Mouse (Mus musculus) left cerebral cortex, adult 9 months (tissue): Measurements from ENCODE around the gene Tbc1d23.
A peak's percentile ranks its signal among the peaks of the same experiment; 100 is the strongest.
"Not testable (repeated sequence)": the region's sequence is repeated elsewhere in the genome, so short reads cannot be mapped to it uniquely, and the experiment has no call there.

Experiments
- DNase-seq, 2 experiments: peaks; one replicate each; pipeline ENCODE4 v3.0.0; 2022; ENCODE audit warnings: low spot score in 2 of 2

The Tbc1d23 gene

DNA sequence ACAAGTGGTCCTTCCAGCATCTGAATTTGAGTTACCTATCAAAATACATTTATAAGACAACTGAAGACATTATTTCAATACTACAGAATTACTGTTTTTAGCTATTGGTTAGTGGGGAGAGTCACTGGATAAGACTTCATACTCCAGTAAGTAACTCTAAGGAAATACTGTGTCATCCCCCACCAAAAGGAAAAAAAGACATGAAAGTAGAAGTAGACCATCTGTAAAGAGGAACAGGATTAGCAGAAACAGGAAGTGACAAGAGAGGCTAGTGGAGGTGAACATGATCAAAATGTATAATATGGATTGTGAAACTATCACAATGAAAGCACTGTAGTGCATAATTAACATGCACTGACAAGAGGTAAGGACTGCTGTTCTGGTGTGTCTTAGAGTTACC is 15.3 kb downstream of the Tbc1d23 start:
- no peak for DNase-seq

GRCm38 (mm10) chr16:57211037-57211436 is 20.3 kb downstream of the Tbc1d23 start:
- DNase-seq, result no peak

DNA sequence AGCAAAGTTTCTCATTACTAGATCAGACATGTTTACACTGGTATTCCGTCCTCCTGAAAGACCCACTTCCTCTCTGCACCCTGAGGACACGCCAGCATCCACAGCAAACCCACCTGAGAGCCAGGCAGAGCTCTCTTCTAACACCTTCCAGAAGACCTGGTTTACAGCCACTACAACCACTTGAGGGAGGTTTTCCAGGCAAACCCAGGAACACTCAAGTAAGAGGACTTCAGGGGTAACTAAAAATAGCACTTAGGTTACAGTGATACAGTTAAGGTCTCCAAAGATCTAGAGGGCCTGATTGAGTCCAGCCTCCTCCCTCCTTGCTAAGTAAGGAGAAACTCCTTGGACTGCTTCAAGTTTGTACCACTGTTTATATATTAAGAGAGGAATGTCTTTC is 23.0 kb downstream of the Tbc1d23 start:
- DNase-seq, result no peak

DNA sequence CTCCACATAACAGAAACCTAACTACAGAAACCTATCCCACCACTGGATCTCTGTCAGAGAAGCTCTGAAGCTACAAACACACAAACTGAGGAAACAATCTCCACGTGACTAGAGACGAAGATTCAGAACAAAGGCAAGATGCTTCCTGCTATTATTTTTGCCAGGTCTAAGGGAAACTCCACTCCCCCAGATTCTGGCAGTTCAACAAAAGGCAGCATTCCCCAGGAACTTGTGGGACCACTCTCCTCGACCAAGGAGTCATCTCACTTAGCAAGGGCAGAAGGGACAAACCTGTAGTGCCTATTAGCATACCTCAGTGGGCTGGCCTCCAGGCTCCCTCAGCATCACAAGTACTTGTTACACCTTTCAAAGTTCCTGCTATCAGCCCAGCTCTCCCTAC is 34.0 kb downstream of the Tbc1d23 start:
- no peak for DNase-seq

GRCm38 (mm10) chr16:57196590-57196989 is 34.7 kb downstream of the Tbc1d23 start:
- DNase-seq, result no peak

GRCm38 (mm10) chr16:57191214-57191613 is 40.1 kb downstream of the Tbc1d23 start:
- no peak for DNase-seq

DNA sequence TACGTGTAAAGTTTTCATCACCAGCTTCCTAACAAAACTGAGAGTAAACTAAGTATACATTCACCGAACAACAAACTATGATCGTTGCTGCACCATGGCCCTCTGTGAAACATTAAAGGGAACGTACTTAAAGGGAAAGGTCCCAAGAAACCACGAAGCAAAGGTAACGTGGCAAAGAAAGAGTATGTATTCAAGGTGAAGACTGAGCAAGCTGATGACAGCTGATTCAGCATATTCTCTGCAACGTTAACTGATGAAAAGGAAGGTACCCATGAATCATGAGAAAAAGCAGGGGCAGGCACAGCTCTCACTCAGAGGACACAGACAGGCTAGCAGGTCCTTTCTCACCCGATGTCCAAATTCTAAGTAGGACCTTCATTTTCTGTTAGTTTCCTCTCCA is 40.9 kb downstream of the Tbc1d23 start:
- no peak for DNase-seq

- DNase-seq, result no peak
Measured at GRCm38 (mm10) chr16:57189493-57189892, 41.8 kb downstream of the Tbc1d23 start.

GRCm38 (mm10) chr16:57186618-57187017 is 44.7 kb downstream of the Tbc1d23 start:
- no peak for DNase-seq

- DNase-seq, result no peak
Measured at GRCm38 (mm10) chr16:57182037-57182436, 49.3 kb downstream of the Tbc1d23 start.

- DNase-seq, result peak in 1 of 2 experiments; percentile 57
Measured at GRCm38 (mm10) chr16:57181180-57181579, 50.1 kb downstream of the Tbc1d23 start.

- DNase-seq, result no peak
Measured at GRCm38 (mm10) chr16:57177664-57178063, 53.6 kb downstream of the Tbc1d23 start.

- DNase-seq, result peak in 1 of 2 experiments; percentile 59
Measured at GRCm38 (mm10) chr16:57177254-57177653, 54.0 kb downstream of the Tbc1d23 start.

- peak; percentile 67 to 70 for DNase-seq
Measured at GRCm38 (mm10) chr16:57176276-57176675, 55.0 kb downstream of the Tbc1d23 start.

DNA sequence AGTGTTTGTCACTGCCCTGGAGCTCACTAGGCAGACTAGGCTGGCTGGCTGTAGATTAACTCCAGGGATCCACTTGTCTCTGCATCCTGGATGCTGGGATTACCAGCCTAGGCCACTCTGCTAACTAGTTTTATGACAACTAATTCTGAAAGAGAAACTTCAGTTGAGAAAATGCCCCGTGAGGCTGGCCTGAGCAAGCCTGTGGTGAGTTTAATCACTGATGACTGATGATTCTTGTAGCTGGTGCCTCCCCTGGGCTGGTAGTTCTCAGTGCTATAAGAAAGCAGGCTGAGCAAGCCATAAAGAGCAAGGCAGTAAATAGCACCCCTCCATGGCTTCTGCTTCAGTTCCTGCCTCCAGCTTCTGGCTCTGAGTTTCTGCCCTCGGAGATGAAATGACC is 55.6 kb downstream of the Tbc1d23 start:
- DNase-seq, result no peak

- not testable (repeated sequence) for DNase-seq
Measured at GRCm38 (mm10) chr16:57174480-57174879, 56.8 kb downstream of the Tbc1d23 start.

GRCm38 (mm10) chr16:57171570-57171969 is 59.7 kb downstream of the Tbc1d23 start:
- peak in 1 of 2 experiments; percentile 34 for DNase-seq

GRCm38 (mm10) chr16:57171161-57171560 is 60.1 kb downstream of the Tbc1d23 start:
- DNase-seq, result no peak

- DNase-seq, result no peak
Measured at GRCm38 (mm10) chr16:57168236-57168635, 63.1 kb downstream of the Tbc1d23 start.

DNA sequence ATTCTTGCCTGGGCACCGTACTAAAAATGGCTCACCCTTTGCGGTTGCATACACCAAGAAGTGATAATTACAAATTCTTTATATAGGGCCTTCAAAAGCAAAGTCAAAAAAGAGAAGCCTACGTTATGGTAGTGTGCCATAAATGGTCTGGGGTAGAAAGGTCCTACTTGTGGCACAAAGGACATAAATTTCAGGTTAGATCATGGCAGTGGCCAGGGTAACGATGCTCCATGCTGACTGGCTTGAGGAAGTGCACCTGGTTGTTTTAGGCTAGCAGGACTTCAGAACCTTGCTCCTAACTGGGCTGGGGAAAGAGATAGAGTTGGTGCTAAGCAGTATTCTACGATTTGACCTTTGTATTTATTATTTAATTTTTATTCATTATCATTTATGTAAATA is 63.8 kb downstream of the Tbc1d23 start:
- DNase-seq, result no peak

DNA sequence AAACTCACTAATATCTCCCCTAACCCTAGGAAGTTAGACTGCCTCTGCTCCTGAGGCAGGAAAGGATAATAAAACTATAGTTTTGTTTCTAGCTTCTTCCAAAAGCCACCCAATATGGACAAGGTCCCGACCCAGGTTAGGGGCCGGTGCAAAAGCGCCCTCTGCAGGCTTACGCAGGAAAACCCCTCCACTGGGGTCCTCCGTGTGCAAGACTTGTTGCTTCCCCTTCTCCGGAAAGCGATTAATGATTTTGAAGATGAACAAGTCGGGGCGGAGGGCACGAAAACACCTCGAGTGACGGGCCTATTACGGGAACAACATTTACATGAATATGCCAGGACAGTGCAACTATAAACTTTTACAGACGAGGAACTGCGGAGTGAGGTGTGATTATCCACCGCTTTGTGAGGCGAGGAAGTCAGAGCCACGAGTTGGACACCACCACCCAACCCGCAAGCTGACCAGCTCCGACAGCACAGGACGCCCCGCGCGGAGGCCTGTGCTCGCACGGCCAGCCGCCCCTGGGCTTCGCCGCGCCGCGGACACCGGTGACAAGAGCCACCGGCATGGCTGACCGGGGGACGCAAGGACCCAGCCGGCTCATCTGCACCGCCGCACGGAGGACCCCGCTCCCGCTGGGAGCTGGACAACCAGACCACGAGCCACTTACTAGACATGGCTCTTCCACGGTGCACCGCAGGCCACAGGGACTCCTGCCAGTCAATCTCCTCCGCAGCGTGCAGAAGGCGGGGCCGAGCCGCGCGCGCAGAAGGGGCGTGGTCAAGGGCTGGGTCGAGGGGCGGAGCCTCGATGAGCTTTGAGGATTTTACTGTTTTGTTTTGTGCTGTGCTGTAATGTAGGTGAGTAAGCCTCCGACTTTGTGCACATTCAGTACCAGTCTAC is 64.4 kb downstream of the Tbc1d23 start, which contains the start of gene Nit2:
Nit2 (minus strand) TSS at position 731 of the 903 bp plus-strand sequence.
- DNase-seq, result peak; percentile 76 to 93

- DNase-seq, result no peak
Measured at GRCm38 (mm10) chr16:57166086-57166485, 65.2 kb downstream of the Tbc1d23 start.

DNA sequence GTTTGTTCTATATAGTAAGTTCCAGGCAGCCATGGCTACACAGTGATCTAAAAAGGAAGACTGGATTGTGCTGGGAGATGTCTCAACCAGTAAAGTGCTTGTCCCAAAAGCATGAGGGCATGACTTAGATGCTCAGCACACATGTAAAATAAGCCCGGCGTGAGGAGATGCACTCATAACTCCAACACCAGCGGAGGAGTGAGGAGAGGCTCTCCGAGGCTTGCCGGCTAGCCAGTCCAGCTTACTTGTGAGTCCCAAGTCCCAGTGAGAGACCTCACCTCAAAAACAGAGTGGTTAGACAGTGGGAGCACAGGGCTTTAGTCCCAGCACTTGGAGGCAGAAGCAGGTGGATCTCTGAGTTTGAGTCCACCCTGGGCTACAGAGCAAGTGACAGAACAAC is 66.1 kb downstream of the Tbc1d23 start:
- DNase-seq, result no peak
